ENCODE assay signal across 7 mouse cellular contexts in genomic region chr5:118002059-118002458, GRCm38 (mm10). TPM values are rescaled to one million over a fixed set of nuclear protein-coding genes. Genes with fewer than 3 reads are reported as not detected.
A peak's percentile ranks its signal among the peaks of the same experiment; 100 is the strongest.
DNase-seq lines count a peak whose midpoint lies in the region; ATAC-seq and TF ChIP-seq lines count a peak whose summit lies in the region.

No protein-coding gene starts in this region.

- peak; percentile 95 for TF ChIP-seq CTCF in layer of hippocampus, adult 2 months (conservative IDR thresholded peaks at IDR 0.05)

- 33% methylated on average over 9 of the region's 9 CpGs for WGBS in embryonic facial prominence, embryonic 14.5 days

- peak; percentile 52 for DNase-seq in ES-E14 (ENCODE audit: low read depth, low spot score)
- DNase-seq in adrenal gland, postnatal 36 days = peak; percentile 72 to 75
- DNase-seq in embryonic facial prominence, embryonic 14.5 days (ENCODE audit: low spot score) = peak; percentile 51
- DNase-seq in heart, postnatal 14 days = peak; percentile 70 to 81
- DNase-seq in layer of hippocampus, adult 2 months (ENCODE audit: low spot score in 2 of 2) = peak; percentile 51 to 72
- peak; percentile 71 for DNase-seq in lung, postnatal 14 days
- DNase-seq in right cerebral cortex, postnatal 10 days (ENCODE audit: low spot score in 2 of 2) = peak; percentile 69 to 79

- H3K27me3 ChIP-seq in embryonic facial prominence, embryonic 14.5 days (replicated peaks; ENCODE audit: control insufficient read depth, insufficient read depth, low read length) = no peaks in the 10 kb centered on the region

- peaks cover 46% of the 10 kb centered on the region for H3K36me3 ChIP-seq in ES-E14 (ENCODE audit: control insufficient read depth, insufficient read depth, low read length, poor library complexity, severe bottlenecking)
- peaks cover 96% of the 10 kb centered on the region for H3K36me3 ChIP-seq in embryonic facial prominence, embryonic 14.5 days (ENCODE audit: control insufficient read depth, insufficient read depth, low read length)

- H3K4me3 ChIP-seq in ES-E14 (ENCODE audit: insufficient read depth in 1 of 2, low read depth in 1 of 2, low read length in 2 of 2, poor library complexity in 1 of 2, severe bottlenecking in 1 of 2) = no peak overlapping the region
- H3K4me3 ChIP-seq in embryonic facial prominence, embryonic 14.5 days (ENCODE audit: low read depth, low read length) = no peak overlapping the region
- no peak overlapping the region for H3K4me3 ChIP-seq in layer of hippocampus, adult 2 months

- intact Hi-C loops in heart, postnatal 14 days (cut with DNase I) = loop anchor here (5.0 kb wide), 1 partner anchor 65 kb away; no protein-coding TSS in a partner anchor

- ATAC-seq in embryonic facial prominence, embryonic 14.5 days (ENCODE audit: low read depth) = 0 out of 2 replicates have a peak, but pooled peaks have one; percentile 22

- in situ Hi-C loops in ES-E14 (cut with MboI; ENCODE audit: low sequenced_read_pairs in 2 of 2, unreplicated experiment in 2 of 2) = no loop called here

- H3K9me3 ChIP-seq in ES-E14 (ENCODE audit: control insufficient read depth, insufficient read depth, low read depth, low read length) = no peaks in the 10 kb centered on the region
- H3K9me3 ChIP-seq in embryonic facial prominence, embryonic 14.5 days (ENCODE audit: control insufficient read depth, low read length) = no peaks in the 10 kb centered on the region

- no peak overlapping the region for H3K27ac ChIP-seq in ES-E14 (ENCODE audit: insufficient read depth, low read depth, low read length, poor library complexity, severe bottlenecking)
- H3K27ac ChIP-seq in embryonic facial prominence, embryonic 14.5 days (replicated peaks; ENCODE audit: low read depth, low read length) = no peak overlapping the region
- H3K27ac ChIP-seq in layer of hippocampus, adult 2 months = peak overlapping the region; percentile 11; the same call in 1 of the 2 replicates

- no peak overlapping the region for H3K4me2 ChIP-seq in embryonic facial prominence, embryonic 14.5 days (ENCODE audit: low read depth, low read length)

- H3K4me1 ChIP-seq in ES-E14 (ENCODE audit: control insufficient read depth in 2 of 2, insufficient read depth in 2 of 2, low read length in 2 of 2, poor library complexity in 1 of 2) = no peaks in the 10 kb centered on the region; a peak in 1 of 4 replicates
- H3K4me1 ChIP-seq in embryonic facial prominence, embryonic 14.5 days (ENCODE audit: control insufficient read depth, insufficient read depth, low read length) = no peaks in the 10 kb centered on the region

- H3K9ac ChIP-seq in ES-E14 (ENCODE audit: insufficient read depth, low read depth, low read length, poor library complexity, severe bottlenecking) = no peak overlapping the region
- H3K9ac ChIP-seq in embryonic facial prominence, embryonic 14.5 days (ENCODE audit: low read depth, low read length) = no peak overlapping the region

TF ChIP-seq in ES-E14, 5 proteins besides CTCF, POLR2A, EP300 and RAD21:
- no peak; the same call in 1 of the 2 replicates for TF ChIP-seq ZC3H11A (IDR thresholded peaks at IDR 0.05; ENCODE audit: borderline replicate concordance, low read depth, low read length)
- TF ChIP-seq ZNF384 (IDR thresholded peaks at IDR 0.05; ENCODE audit: low read depth, low read length) = no peak
- TF ChIP-seq CHD2 (IDR thresholded peaks at IDR 0.05; ENCODE audit: low read depth, low read length) = no peak
- TF ChIP-seq HCFC1 (IDR thresholded peaks at IDR 0.05; ENCODE audit: borderline replicate concordance, insufficient read depth, low read length) = no peak
- TF ChIP-seq MAFK (IDR thresholded peaks at IDR 0.05; ENCODE audit: insufficient read depth, low read depth, low read length) = no peak
TF ChIP-seq in ES-E14: peak in this region for 0.

RNA-seq across cellular contexts. Expression of gene Tesc, which starts 25.5 kb away (rescaled TPM):
- 3.1 and 3.3 TPM in 2 replicates for total RNA-seq in ES-E14 (2012; rRNA removed)
- total RNA-seq in adrenal gland, postnatal 36 days (2021) = 100 to 1,000 TPM; 112 to 175 TPM
- 10.4 and 12.1 TPM in 2 replicates for polyA plus RNA-seq in embryonic facial prominence, embryonic 14.5 days (2014; fragmentation: Nextera tagmentation; extraction: Ambion mirVana)
- 100 to 1,000 TPM; 164 to 168 TPM for total RNA-seq in heart, postnatal 14 days (2021)
- 10 to 100 TPM; 88.0 to 91.2 TPM for total RNA-seq in layer of hippocampus, adult 2 months (2021)

RNA-seq across cellular contexts. Expression of gene Fbxo21, which starts 25.5 kb away (rescaled TPM):
- 19.7 and 23.2 TPM in 2 replicates for total RNA-seq in ES-E14 (2012; rRNA removed)
- total RNA-seq in adrenal gland, postnatal 36 days (2021) = 10 to 100 TPM; 55.9 to 77.6 TPM
- 43.6 and 50.9 TPM in 2 replicates for polyA plus RNA-seq in embryonic facial prominence, embryonic 14.5 days (2014; fragmentation: Nextera tagmentation; extraction: Ambion mirVana)
- total RNA-seq in heart, postnatal 14 days (2021) = 10 to 100 TPM; 40.4 to 41.3 TPM
- 100 to 1,000 TPM; 140 to 165 TPM for total RNA-seq in layer of hippocampus, adult 2 months (2021)

Comparison
In these comparisons a context has a peak if more than half of its experiments do, and no peak if none do; other contexts are left out.
1. RNA of gene Tesc, which starts 25.5 kb away (total RNA-seq): 112 to 175 TPM in adrenal gland, postnatal 36 days, 164 to 168 TPM in heart, postnatal 14 days and 88.0 to 91.2 TPM in layer of hippocampus, adult 2 months; 3.1 to 3.3 TPM in ES-E14; every median in the first group is over 10 times any median in the second.
2. Peak in every context shown above with its lines, with median percentiles within 50 percentile points of each other: DNase-seq.